Mouse (Mus musculus): ENCODE results near the gene Aldh3a2. TPM values are rescaled to one million over a fixed set of nuclear protein-coding genes. Genes with fewer than 3 reads are reported as not detected.
"Not testable (repeated sequence)": the region's sequence is repeated elsewhere in the genome, so short reads cannot be mapped to it uniquely, and the experiment has no call there.

Gene Aldh3a2
- polyA plus RNA-seq (2015; fragmentation: Nextera tagmentation; extraction: Ambion mirVana): 52.2 and 54.9 TPM in 2 replicates

DNA sequence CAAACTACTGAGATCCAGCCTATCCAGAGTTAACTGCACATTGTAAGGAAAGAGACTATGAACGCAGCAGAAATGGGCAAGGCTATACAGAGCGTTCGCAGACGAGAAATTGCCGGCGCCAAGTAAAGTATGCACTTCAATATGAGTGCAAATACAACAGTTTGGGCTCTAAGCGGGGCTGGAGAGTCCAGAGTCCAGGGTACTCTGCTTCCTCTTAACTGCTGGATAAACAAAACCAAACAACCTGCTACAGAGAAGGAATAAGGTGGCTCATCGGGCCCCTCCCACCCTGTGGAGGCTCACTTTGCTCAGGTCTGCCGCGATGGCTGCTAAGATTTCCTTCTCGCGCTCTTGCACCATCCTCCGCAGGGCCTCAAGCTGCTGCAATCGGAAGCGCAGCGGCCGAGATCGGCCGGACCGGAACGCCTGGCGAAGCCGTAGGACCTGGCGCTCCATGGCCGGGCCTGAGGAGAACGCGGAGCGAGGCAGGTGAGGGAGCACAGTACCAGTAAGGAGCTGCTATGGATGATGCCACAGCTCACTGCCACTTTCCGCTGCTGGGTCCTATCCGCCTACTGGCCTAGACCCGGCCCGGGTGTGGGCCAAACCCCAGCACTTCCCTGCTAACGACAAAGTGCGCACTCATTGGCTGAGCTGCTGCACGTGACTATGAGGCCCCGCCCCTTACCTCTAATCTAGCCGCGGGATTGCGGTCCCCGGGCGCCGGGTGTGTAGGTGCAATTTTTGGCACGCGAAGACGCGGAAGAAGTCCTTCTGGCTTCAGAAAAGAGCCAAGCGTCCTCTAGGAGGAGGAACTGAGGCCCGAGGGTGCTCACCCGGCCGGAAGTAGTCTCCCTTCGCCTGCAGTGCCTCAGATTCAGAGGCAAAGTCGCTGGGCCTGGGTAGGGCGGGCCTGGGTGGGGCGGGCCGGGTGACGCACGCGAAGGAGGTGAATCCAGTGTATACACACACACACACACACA, at the start of gene Aldh3a2:
Aldh3a2 (minus strand) TSS at position 914 of the 983 bp plus-strand sequence.
- under 1% methylated on average over 58 of the region's 58 CpGs for WGBS
- peaks cover 10% of the 10 kb centered on the region; the same call in 1 of the 2 replicates for H3K4me1 ChIP-seq (ENCODE audit: control insufficient read depth, insufficient read depth, low read length)
- peak within 1 kb of the TSS; percentile 99 for H3K27ac ChIP-seq (ENCODE audit: low read length)
- H3K36me3 ChIP-seq (ENCODE audit: control insufficient read depth, insufficient read depth, low read length): peaks cover 6% of the 10 kb centered on the region
- H3K4me3 ChIP-seq (replicated peaks; ENCODE audit: low read length): peak within 1 kb of the TSS; percentile 84
- peak; percentile 98 for ATAC-seq (ENCODE audit: insufficient read depth, low FRiP score)
- peak within 1 kb of the TSS; percentile 78 for H3K4me2 ChIP-seq (ENCODE audit: low read depth, low read length)
- no peaks in the 10 kb centered on the region for H3K9me3 ChIP-seq (replicated peaks; ENCODE audit: control insufficient read depth, low read length)
- H3K9ac ChIP-seq (ENCODE audit: low read length): peak within 1 kb of the TSS; percentile 91
- H3K27me3 ChIP-seq (ENCODE audit: control insufficient read depth, insufficient read depth, low read length): no peaks in the 10 kb centered on the region

DNA sequence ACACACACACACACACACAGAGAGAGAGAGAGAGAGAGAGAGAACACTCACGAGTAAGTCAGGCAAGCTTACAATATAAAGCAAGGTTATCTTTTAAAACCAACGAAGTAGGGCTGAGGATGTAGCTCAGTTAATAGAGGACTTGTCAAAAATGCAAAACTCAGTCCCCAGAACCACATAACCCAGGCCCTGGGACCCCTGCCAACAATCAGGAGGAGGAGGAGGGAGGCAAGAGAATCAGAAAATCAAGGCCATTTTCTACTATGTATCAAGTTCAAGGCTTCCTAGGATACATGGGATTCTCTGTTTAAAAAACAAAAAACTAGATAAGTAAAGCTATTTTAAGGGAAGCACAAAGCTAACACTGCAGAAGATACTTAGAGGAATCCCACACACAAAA, 49.6 kb upstream of the Aldh3a2 start:
- Histone ChIP-seq H3K4me2 (ENCODE audit: low read depth, low read length) (no peak overlapping the region), H3K4me1 (ENCODE audit: control insufficient read depth, insufficient read depth, low read length) (no peaks in the 10 kb centered on the region), H3K27me3 (ENCODE audit: control insufficient read depth, insufficient read depth, low read length) (no peaks in the 10 kb centered on the region), H3K4me3 (replicated peaks; ENCODE audit: low read length) (no peak overlapping the region), H3K9me3 (replicated peaks; ENCODE audit: control insufficient read depth, low read length) (no peaks in the 10 kb centered on the region), H3K27ac (ENCODE audit: low read length) (no peak overlapping the region), H3K36me3 (ENCODE audit: control insufficient read depth, insufficient read depth, low read length) (no peaks in the 10 kb centered on the region), H3K9ac (ENCODE audit: low read length) (no peak overlapping the region)
- 36% methylated on average over 2 of the region's 2 CpGs for WGBS
- ATAC-seq (ENCODE audit: insufficient read depth, low FRiP score): no peak

DNA sequence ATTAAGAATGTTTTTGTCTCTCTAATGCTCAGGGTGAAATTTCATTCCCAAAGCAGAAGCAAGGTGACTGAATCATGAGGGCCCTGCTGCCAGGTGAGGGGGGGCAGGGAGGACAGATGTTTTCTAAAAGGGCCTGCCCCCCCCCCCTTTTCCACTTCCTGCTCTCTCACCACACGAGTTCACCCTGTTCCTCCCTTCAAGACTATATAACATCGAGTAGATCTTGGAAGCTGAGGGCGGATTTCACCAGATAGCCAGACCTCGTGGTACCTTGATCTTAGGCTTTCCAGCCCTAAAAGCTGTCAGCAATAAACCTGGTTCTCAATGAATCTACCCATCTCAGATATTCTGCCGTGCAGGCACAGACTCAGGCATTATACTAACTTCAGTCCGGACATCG, 43.1 kb upstream of the Aldh3a2 start:
- H3K9ac ChIP-seq (ENCODE audit: low read length): no peak overlapping the region
- no peak overlapping the region for H3K27ac ChIP-seq (ENCODE audit: low read length)
- no peaks in the 10 kb centered on the region for H3K36me3 ChIP-seq (ENCODE audit: control insufficient read depth, insufficient read depth, low read length)
- 56% methylated on average over 7 of the region's 7 CpGs for WGBS
- no peak overlapping the region for H3K4me3 ChIP-seq (replicated peaks; ENCODE audit: low read length)
- no peaks in the 10 kb centered on the region for H3K27me3 ChIP-seq (ENCODE audit: control insufficient read depth, insufficient read depth, low read length)
- H3K4me1 ChIP-seq (ENCODE audit: control insufficient read depth, insufficient read depth, low read length): no peaks in the 10 kb centered on the region
- ATAC-seq (ENCODE audit: insufficient read depth, low FRiP score): no peak
- no peak overlapping the region for H3K4me2 ChIP-seq (ENCODE audit: low read depth, low read length)
- H3K9me3 ChIP-seq (replicated peaks; ENCODE audit: control insufficient read depth, low read length): peaks cover 5% of the 10 kb centered on the region

DNA sequence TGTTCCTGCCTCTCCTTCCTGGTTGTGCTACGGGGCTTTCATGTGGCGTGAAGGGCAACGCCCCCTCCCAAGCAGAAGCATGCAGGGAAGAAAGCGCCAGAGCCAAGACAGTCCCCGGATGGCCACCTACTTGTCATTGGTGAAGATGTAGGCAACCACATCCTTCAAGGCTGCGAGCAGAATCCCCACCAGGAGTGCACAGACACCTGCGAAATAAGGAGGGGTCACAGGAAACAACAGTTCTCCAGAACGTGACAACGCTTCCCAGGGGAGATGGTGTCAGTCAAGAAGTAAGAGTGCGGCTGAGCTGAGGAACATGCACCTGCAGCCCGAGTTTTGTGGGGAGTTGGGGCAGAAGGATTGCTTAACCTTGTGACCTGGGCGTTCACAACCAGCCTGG, 42.6 kb upstream of the Aldh3a2 start:
- Histone ChIP-seq H3K4me1 (ENCODE audit: control insufficient read depth, insufficient read depth, low read length) (no peaks in the 10 kb centered on the region), H3K36me3 (ENCODE audit: control insufficient read depth, insufficient read depth, low read length) (no peaks in the 10 kb centered on the region), H3K9ac (ENCODE audit: low read length) (no peak overlapping the region), H3K27me3 (ENCODE audit: control insufficient read depth, insufficient read depth, low read length) (no peaks in the 10 kb centered on the region), H3K9me3 (replicated peaks; ENCODE audit: control insufficient read depth, low read length) (peaks cover 6% of the 10 kb centered on the region), H3K27ac (ENCODE audit: low read length) (no peak overlapping the region), H3K4me3 (replicated peaks; ENCODE audit: low read length) (no peak overlapping the region), H3K4me2 (ENCODE audit: low read depth, low read length) (no peak overlapping the region)
- WGBS: 59% methylated on average over 12 of the region's 12 CpGs
- no peak for ATAC-seq (ENCODE audit: insufficient read depth, low FRiP score)

DNA sequence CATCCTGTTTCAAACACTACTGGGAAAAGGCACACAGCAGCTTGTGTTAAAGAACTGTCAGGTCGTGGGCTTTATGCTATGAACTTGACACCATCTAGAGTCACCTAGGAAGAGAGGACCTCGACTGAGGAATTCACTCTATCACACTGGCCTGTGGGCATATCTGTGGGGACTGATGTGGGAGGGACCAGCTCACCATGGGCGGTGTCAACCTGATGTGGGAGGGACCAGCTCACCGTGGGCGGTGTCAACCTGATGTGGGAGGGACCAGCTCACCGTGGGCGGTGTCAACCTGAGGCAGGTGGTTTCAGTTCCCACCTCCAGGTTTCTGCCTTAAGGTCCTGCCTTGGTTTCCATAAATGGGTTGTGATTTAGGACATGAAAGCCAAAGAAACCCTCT, 40.5 kb upstream of the Aldh3a2 start:
- H3K4me1 ChIP-seq (ENCODE audit: control insufficient read depth, insufficient read depth, low read length): no peaks in the 10 kb centered on the region

DNA sequence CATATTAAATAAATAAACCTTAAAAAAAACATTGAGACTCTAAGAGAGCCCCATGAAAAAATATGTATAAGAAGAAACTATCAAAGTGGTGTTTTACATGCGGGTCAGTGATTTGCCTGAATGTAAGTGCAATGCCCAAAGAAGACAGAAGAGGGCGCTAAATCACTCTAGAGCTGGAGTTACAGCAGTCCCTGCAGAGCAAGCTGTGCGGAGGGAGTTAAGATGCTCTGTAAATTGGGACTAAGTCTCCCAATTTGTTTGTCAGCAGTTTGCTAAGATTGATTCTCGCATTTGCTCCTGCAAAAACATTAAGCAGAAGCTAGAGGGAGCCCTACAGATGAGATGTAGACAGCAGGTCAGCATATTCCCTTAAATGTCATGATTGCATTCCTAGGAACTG, 38.1 kb upstream of the Aldh3a2 start:
- H3K9ac ChIP-seq (ENCODE audit: low read length): no peak overlapping the region
- 80% methylated on average over 4 of the region's 4 CpGs for WGBS
- no peak overlapping the region for H3K4me3 ChIP-seq (replicated peaks; ENCODE audit: low read length)
- H3K27ac ChIP-seq (ENCODE audit: low read length): no peak overlapping the region
- peaks cover 6% of the 10 kb centered on the region for H3K9me3 ChIP-seq (replicated peaks; ENCODE audit: control insufficient read depth, low read length)
- H3K4me2 ChIP-seq (ENCODE audit: low read depth, low read length): no peak overlapping the region
- no peaks in the 10 kb centered on the region for H3K36me3 ChIP-seq (ENCODE audit: control insufficient read depth, insufficient read depth, low read length)
- H3K27me3 ChIP-seq (ENCODE audit: control insufficient read depth, insufficient read depth, low read length): no peaks in the 10 kb centered on the region
- no peak for ATAC-seq (ENCODE audit: insufficient read depth, low FRiP score)
- peaks cover 6% of the 10 kb centered on the region; the same call in 1 of the 2 replicates for H3K4me1 ChIP-seq (ENCODE audit: control insufficient read depth, insufficient read depth, low read length)

More for the DNA sequence above, 40.5 kb upstream of the Aldh3a2 start:
- H3K4me2 ChIP-seq (ENCODE audit: low read depth, low read length): no peak overlapping the region
- no peaks in the 10 kb centered on the region for H3K36me3 ChIP-seq (ENCODE audit: control insufficient read depth, insufficient read depth, low read length)
- no peak overlapping the region for H3K27ac ChIP-seq (ENCODE audit: low read length)
- no peaks in the 10 kb centered on the region for H3K27me3 ChIP-seq (ENCODE audit: control insufficient read depth, insufficient read depth, low read length)
- H3K9ac ChIP-seq (ENCODE audit: low read length): no peak overlapping the region
- 51% methylated on average over 7 of the region's 7 CpGs for WGBS
- no peak overlapping the region for H3K4me3 ChIP-seq (replicated peaks; ENCODE audit: low read length)
- ATAC-seq (ENCODE audit: insufficient read depth, low FRiP score): no peak
- H3K9me3 ChIP-seq (replicated peaks; ENCODE audit: control insufficient read depth, low read length): peaks cover 6% of the 10 kb centered on the region

DNA sequence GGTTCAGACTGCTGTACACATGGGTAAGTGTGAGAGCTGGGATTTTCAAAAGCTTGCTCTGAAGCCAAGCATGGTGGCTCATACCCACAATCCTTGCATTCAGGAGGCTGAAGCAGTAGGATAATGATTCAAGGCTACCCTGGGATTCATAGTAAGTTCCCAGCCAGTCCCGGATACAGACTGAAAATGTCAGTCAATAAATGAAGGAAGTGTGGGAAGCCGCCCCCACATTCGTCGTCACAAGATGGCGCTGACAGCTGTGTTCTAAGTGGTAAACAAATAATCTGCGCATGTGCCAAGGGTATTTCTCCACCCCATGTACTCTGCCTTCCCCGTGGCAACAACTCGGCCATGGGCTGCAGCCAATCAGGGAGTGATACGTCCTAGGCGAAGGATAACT, 37.3 kb upstream of the Aldh3a2 start:
- H3K9me3 ChIP-seq (replicated peaks; ENCODE audit: control insufficient read depth, low read length); ATAC-seq (ENCODE audit: insufficient read depth, low FRiP score); H3K27me3 ChIP-seq (ENCODE audit: control insufficient read depth, insufficient read depth, low read length); H3K9ac ChIP-seq (ENCODE audit: low read length); H3K4me2 ChIP-seq (ENCODE audit: low read depth, low read length); H3K36me3 ChIP-seq (ENCODE audit: control insufficient read depth, insufficient read depth, low read length); H3K4me3 ChIP-seq (replicated peaks; ENCODE audit: low read length); H3K27ac ChIP-seq (ENCODE audit: low read length); H3K4me1 ChIP-seq (ENCODE audit: control insufficient read depth, insufficient read depth, low read length): not testable (repeated sequence)
- 94% methylated on average over 6 of the region's 10 CpGs for WGBS

DNA sequence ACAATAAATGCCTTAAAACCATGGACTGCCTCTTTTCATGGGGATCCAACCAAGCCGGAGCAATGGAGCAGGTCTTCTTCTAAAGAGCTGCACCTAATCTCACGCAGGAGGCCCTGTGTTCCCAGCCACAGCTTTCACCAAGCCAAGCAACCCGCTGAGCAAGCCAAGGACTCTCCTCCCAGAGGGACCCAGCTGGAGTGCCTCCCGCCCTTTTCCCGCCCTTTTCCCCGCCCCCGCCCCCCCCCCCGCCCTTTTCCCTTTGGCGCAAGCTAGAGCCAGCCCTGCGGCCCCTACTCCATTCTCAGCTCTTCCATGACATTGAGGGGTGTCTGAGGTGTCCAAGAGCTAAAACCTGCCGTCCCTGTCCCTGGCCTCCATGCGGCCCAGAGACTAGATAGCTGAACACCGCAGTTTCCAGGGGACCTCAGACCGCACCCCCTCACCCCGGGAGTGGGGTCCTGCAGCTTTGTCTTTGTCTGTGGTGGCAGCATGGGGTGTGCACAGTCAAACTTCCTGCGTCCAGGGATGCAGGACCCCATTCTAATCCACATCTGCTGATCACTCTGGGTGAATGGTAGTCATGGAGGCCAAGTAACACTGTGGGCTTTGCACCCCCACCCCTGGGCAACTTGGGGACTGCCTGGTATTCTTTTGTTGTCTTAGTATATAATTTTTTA, 33.6 kb upstream of the Aldh3a2 start:
- Histone ChIP-seq H3K4me2 (ENCODE audit: low read depth, low read length) (peak overlapping the region; percentile 48), H3K27ac (ENCODE audit: low read length) (no peak overlapping the region), H3K9me3 (replicated peaks; ENCODE audit: control insufficient read depth, low read length) (peaks cover 6% of the 10 kb centered on the region), H3K36me3 (ENCODE audit: control insufficient read depth, insufficient read depth, low read length) (no peaks in the 10 kb centered on the region), H3K9ac (ENCODE audit: low read length) (peak overlapping the region; percentile 63), H3K4me1 (ENCODE audit: control insufficient read depth, insufficient read depth, low read length) (peaks cover 9% of the 10 kb centered on the region; the same call in 1 of the 2 replicates), H3K4me3 (replicated peaks; ENCODE audit: low read length) (peak overlapping the region; percentile 27), H3K27me3 (ENCODE audit: control insufficient read depth, insufficient read depth, low read length) (no peaks in the 10 kb centered on the region)
- 27% methylated on average over 15 of the region's 16 CpGs for WGBS
- peak; percentile 81 for ATAC-seq (ENCODE audit: insufficient read depth, low FRiP score)

DNA sequence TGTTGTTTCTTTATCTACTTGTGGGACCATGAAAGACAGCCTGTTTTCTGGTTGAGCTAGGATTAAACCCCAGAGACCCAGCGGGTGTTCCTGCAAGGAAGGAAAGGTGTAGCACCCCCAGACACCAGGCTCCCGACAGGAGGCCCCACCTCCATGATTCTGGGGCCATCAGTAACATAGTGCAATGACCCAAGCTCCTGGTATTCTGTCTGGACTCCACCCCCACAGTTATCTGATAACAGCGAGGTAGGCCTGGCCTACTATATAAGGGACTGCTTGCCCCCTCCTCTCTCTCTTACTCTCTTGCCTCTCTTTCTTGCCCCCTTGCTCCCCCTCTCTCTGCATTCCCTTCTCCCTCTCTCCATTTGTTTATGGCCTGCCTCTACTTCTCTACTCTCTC, 32.9 kb upstream of the Aldh3a2 start:
- peak overlapping the region; percentile 48 for H3K4me2 ChIP-seq (ENCODE audit: low read depth, low read length)
- no peak for ATAC-seq (ENCODE audit: insufficient read depth, low FRiP score)
- no peak overlapping the region for H3K9ac ChIP-seq (ENCODE audit: low read length)
- no peaks in the 10 kb centered on the region for H3K27me3 ChIP-seq (ENCODE audit: control insufficient read depth, insufficient read depth, low read length)
- H3K36me3 ChIP-seq (ENCODE audit: control insufficient read depth, insufficient read depth, low read length): no peaks in the 10 kb centered on the region
- H3K9me3 ChIP-seq (replicated peaks; ENCODE audit: control insufficient read depth, low read length): no peaks in the 10 kb centered on the region
- no peak overlapping the region for H3K4me3 ChIP-seq (replicated peaks; ENCODE audit: low read length)
- H3K27ac ChIP-seq (ENCODE audit: low read length): no peak overlapping the region
- peaks cover 9% of the 10 kb centered on the region; the same call in 1 of the 2 replicates for H3K4me1 ChIP-seq (ENCODE audit: control insufficient read depth, insufficient read depth, low read length)
- WGBS: 56% methylated on average over 3 of the region's 3 CpGs
